Mouse (Mus musculus): Measurements from ENCODE around the gene Lrwd1.

GRCm38 (mm10) chr5:136163807-136164474, 28.1 kb upstream of the Lrwd1 start:
- TF ChIP-seq CTCF (IDR thresholded peaks at IDR 0.05; ENCODE audit: low read depth, low read length) (no peak), POLR2A (IDR thresholded peaks at IDR 0.05; ENCODE audit: borderline replicate concordance, low read depth, low read length) (no peak)

Measured in bone marrow macrophage, adult 2 months (primary cell).